Mouse (Mus musculus) kidney, postnatal 0 days (tissue): ENCODE data around the gene Nav3. TPM values are rescaled to one million over a fixed set of nuclear protein-coding genes. Genes with fewer than 3 reads are reported as not detected.

ENCODE experiments used
- ATAC-seq: fragments of 200-750 bp; cut with Nextera tagmentation; replicated peaks from 2 replicates; pipeline ENCODE4 v1.8.0; 2017; ENCODE audit warnings: low read depth, moderate number of reproducible peaks, moderate TSS enrichment, moderate library complexity; ENCODE audit not compliant: low FRiP score
- DNase-seq: peaks from one replicate; pipeline ENCODE4 v3.0.0-alpha.2; 2016; ENCODE audit warnings: low spot score
- H3K27ac ChIP-seq: fragments of 300-500 bp; sonication (generic); 2 replicates; pipeline ENCODE4 v1.5.1; 2014; ENCODE audit warnings: mild to moderate bottlenecking
- H3K27me3 ChIP-seq: fragments of 300-500 bp; sonication (generic); 2 replicates; pipeline ENCODE4 v1.6.1; 2014; ENCODE audit warnings: low read length, mixed read lengths; ENCODE audit not compliant: insufficient read depth
- H3K36me3 ChIP-seq: fragments of 300-500 bp; sonication (generic); 2 replicates; pipeline ENCODE4 v1.6.1; 2014; ENCODE audit warnings: low read length, mixed read lengths; ENCODE audit not compliant: insufficient read depth
- H3K4me1 ChIP-seq: fragments of 300-500 bp; sonication (generic); replicated peaks from 2 replicates; pipeline ENCODE4 v1.6.1; 2014; ENCODE audit warnings: antibody characterized with exemption, low read length, mixed read lengths; ENCODE audit not compliant: insufficient read depth
- H3K4me2 ChIP-seq: fragments of 300-500 bp; sonication (generic); 2 replicates; pipeline ENCODE4 v1.6.1; 2014; ENCODE audit warnings: mild to moderate bottlenecking, low read length, moderate library complexity, mixed read lengths
- H3K4me3 ChIP-seq: fragments of 300-500 bp; sonication (generic); replicated peaks from 2 replicates; pipeline ENCODE4 v1.5.1; 2014; ENCODE audit warnings: low read depth, low read length
- H3K9ac ChIP-seq: fragments of 300-500 bp; sonication (generic); 2 replicates; pipeline ENCODE4 v1.6.1; 2014; ENCODE audit warnings: low read depth, low read length
- H3K9me3 ChIP-seq: fragments of 300-500 bp; sonication (generic); replicated peaks from 2 replicates; pipeline ENCODE4 v1.6.1; 2016; ENCODE audit warnings: low read length, inconsistent platforms, mixed read lengths
- CTCF ChIP-seq: IDR thresholded peaks from 2 replicates; pipeline ENCODE4 v1.5.1; 2016; ENCODE audit warnings: antibody characterized with exemption, low read depth, mild to moderate bottlenecking, moderate library complexity
- WGBS: fragments of 180-500 bp; shearing (Covaris S2); extraction: QIAGEN DNeasy Blood & Tissue Kit; methylation state at CpG from one replicate; pipeline ENCODE4 v1.1.7; 2014; 5-methylcytosine and 5-hydroxymethylcytosine counted together
- polyA plus RNA-seq: library from polyadenylated mRNA; unstranded; fragments of >200 nt; fragmentation: Nextera tagmentation; extraction: Ambion mirVana; gene quantifications from 2 replicates; pipeline ENCODE4 v1.2.1, GENCODE M21; 2015

The Nav3 gene
- 5.4 and 6.0 TPM in 2 replicates for polyA plus RNA-seq

GRCm38 (mm10) chr10:110455838-110456493, at the start of gene Nav3:
TSS of gene Nav3 (minus strand) at chr10:110456204.
- no peaks in the 10 kb centered on the region for H3K36me3 ChIP-seq
- H3K4me2 ChIP-seq = peak within 1 kb of the TSS; percentile 91
- ATAC-seq = peak; percentile 90
- peak; percentile 54 for TF ChIP-seq CTCF
- H3K27me3 ChIP-seq = peaks cover 4% of the 10 kb centered on the region; the same call in 1 of the 2 replicates
- no peak within 1 kb of the TSS for H3K27ac ChIP-seq
- peak within 1 kb of the TSS; percentile 59 for H3K4me3 ChIP-seq
- peak within 1 kb of the TSS; percentile 55 for H3K9ac ChIP-seq
- peak; percentile 79 for DNase-seq
- peaks cover 9% of the 10 kb centered on the region; the same call in 1 of the 2 replicates for H3K4me1 ChIP-seq
- H3K9me3 ChIP-seq = no peaks in the 10 kb centered on the region
- WGBS = under 1% methylated on average over 37 of the region's 50 CpGs

DNA sequence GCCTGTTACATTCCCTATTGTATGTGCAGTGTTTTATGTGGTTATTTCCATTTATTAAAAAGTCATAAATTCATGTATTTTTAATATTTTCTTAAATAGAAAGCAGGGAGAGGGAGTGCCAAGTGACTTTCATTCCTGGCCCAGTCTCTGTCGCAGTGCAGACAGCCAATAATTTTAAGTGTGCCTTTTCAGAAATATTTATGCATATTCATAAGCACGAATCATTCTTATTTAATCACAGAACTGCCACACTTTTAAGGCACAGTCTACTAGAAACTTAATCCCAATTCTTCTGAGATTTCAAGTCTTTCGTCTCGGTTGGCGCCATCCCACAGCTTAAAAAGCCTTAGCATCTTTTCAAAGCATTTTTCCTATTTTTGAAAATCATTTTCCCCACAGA, 29.3 kb upstream of the Nav3 start:
- DNase-seq = peak; percentile 9
- H3K4me1 ChIP-seq = no peaks in the 10 kb centered on the region
- no peak overlapping the region for H3K9ac ChIP-seq
- ATAC-seq = no peak
- no peaks in the 10 kb centered on the region for H3K9me3 ChIP-seq
- H3K27ac ChIP-seq = no peak overlapping the region
- WGBS = 86% methylated on average over 5 of the region's 5 CpGs
- H3K4me2 ChIP-seq = no peak overlapping the region
- H3K27me3 ChIP-seq = no peaks in the 10 kb centered on the region
- no peak for TF ChIP-seq CTCF
- H3K36me3 ChIP-seq = no peaks in the 10 kb centered on the region
- H3K4me3 ChIP-seq = no peak overlapping the region

DNA sequence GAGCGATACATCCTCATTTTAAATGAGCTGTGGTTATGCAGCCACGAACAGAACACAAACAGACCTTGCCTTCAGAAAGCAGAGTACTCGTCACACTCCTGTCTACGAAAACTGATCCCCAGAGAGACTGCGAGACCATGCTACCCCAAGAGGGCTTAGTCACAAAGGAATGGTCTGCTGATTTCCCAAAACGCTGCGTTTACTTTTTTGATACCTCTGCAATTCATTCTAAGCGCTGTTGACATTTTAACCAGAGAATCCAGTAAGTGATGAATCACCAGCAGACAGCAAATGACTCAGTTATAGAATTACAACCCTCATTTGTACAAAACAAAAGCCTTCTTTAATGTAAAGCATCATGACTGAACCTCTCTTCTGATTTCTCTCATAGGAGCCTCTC, 28.8 kb upstream of the Nav3 start:
- Histone ChIP-seq H3K27ac (no peak overlapping the region), H3K4me3 (no peak overlapping the region), H3K27me3 (no peaks in the 10 kb centered on the region), H3K9me3 (no peaks in the 10 kb centered on the region), H3K9ac (no peak overlapping the region), H3K4me1 (no peaks in the 10 kb centered on the region), H3K36me3 (no peaks in the 10 kb centered on the region), H3K4me2 (no peak overlapping the region)
- 35% methylated on average over 8 of the region's 8 CpGs for WGBS
- DNase-seq (peak; percentile 3), ATAC-seq (no peak)
- TF ChIP-seq CTCF = no peak

GRCm38 (mm10) chr10:110479189-110479588, 23.2 kb upstream of the Nav3 start:
- H3K27ac ChIP-seq = no peak overlapping the region
- WGBS = 93% methylated on average over 3 of the region's 3 CpGs
- TF ChIP-seq CTCF = no peak
- no peaks in the 10 kb centered on the region for H3K9me3 ChIP-seq
- no peak for DNase-seq
- H3K27me3 ChIP-seq = no peaks in the 10 kb centered on the region
- ATAC-seq = no peak
- no peak overlapping the region for H3K4me3 ChIP-seq
- no peak overlapping the region for H3K9ac ChIP-seq
- no peak overlapping the region for H3K4me2 ChIP-seq
- H3K4me1 ChIP-seq = no peaks in the 10 kb centered on the region
- H3K36me3 ChIP-seq = no peaks in the 10 kb centered on the region

- H3K27ac ChIP-seq = no peak overlapping the region
- no peak for TF ChIP-seq CTCF
Measured at GRCm38 (mm10) chr10:110477689-110478314, 21.8 kb upstream of the Nav3 start.

GRCm38 (mm10) chr10:110474107-110474506, 18.1 kb upstream of the Nav3 start:
- no peak overlapping the region for H3K4me3 ChIP-seq
- ATAC-seq = no peak
- H3K27me3 ChIP-seq = no peaks in the 10 kb centered on the region
- no peaks in the 10 kb centered on the region for H3K36me3 ChIP-seq
- TF ChIP-seq CTCF = no peak
- H3K4me1 ChIP-seq = no peaks in the 10 kb centered on the region
- H3K9me3 ChIP-seq = no peaks in the 10 kb centered on the region
- DNase-seq = no peak
- H3K4me2 ChIP-seq = no peak overlapping the region
- no peak overlapping the region for H3K27ac ChIP-seq
- H3K9ac ChIP-seq = no peak overlapping the region
- 80% methylated on average over 1 of the region's 1 CpGs for WGBS

More at GRCm38 (mm10) chr10:110477689-110478314, 21.8 kb upstream of the Nav3 start:
- no peaks in the 10 kb centered on the region for H3K36me3 ChIP-seq
- 78% methylated on average over 11 of the region's 11 CpGs for WGBS
- no peak overlapping the region for H3K4me2 ChIP-seq
- ATAC-seq (no peak), DNase-seq (no peak)
- H3K9ac ChIP-seq = no peak overlapping the region
- H3K4me1 ChIP-seq = no peaks in the 10 kb centered on the region
- no peaks in the 10 kb centered on the region for H3K9me3 ChIP-seq
- no peaks in the 10 kb centered on the region for H3K27me3 ChIP-seq
- H3K4me3 ChIP-seq = no peak overlapping the region
